Mouse (Mus musculus) spleen, adult 2 months (tissue): ENCODE measurements at regions not wholly inside any gene's neighbourhood (a gene's known extent, or its start where the extent isn't known, plus 50 kb on each side); places are given as distances from the start of the nearest gene placed in this dataset.

Experiments
- CTCF ChIP-seq: fragments of 200-500 bp; IDR thresholded peaks from 2 replicates; pipeline ENCODE4 v1.5.1; 2011; ENCODE audit warnings: mild to moderate bottlenecking, inconsistent platforms; ENCODE audit not compliant: insufficient read depth, insufficient read length, insufficient replicate concordance; ENCODE audit errors: extremely low read depth
- POLR2A ChIP-seq: fragments of 200-500 bp; IDR thresholded peaks from 2 replicates; pipeline ENCODE4 v1.6.1; 2011; ENCODE audit warnings: low read depth, low read length, inconsistent platforms

DNA sequence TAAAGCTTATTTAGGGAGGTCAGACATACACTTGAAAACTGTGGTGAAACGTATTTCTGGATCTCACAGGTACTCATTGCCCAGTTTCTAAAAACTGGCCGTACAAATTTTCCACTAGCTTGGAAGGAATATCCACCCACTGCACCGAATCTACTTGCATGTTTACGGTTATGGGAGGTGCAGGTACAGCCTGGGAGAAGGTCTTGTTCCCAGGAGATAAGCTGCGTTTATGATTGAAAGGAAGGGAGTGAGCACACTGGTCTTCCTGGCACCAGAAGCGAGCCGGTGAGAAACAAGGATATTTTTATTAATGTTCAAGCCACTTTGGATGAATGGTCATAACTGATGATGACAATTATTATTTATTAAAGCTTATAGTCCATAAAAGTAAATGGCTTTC lies 283.9 kb downstream of the Ccdc91 start:
- no peak for TF ChIP-seq POLR2A
- no peak for TF ChIP-seq CTCF
